Mouse (Mus musculus): ENCODE results near the gene Edil3. TPM values are rescaled to one million over a fixed set of nuclear protein-coding genes. Genes with fewer than 3 reads are reported as not detected.
"Not testable (repeated sequence)": the region's sequence is repeated elsewhere in the genome, so short reads cannot be mapped to it uniquely, and the experiment has no call there.

Gene Edil3
- polyA plus RNA-seq, 1 experiment from 2014 or later: 5.8 TPM

DNA sequence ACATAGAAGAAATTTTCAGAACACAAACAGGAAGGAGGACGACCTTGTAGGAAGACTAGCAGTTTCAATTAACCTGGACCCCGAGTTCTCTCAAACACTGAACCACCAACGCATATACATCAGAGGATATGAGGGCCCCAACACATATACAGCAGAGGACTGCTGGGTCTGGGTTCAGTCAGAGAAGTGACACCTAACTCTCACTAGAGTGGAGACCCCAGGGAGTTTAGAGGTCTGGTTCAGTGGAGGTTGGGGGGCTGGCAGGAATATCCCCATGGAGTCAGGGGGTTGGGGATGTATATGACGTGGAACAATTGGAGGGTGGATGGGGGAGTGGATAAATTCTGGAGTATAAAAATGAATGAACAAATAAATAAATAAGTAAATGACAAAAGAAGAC, 151.1 kb downstream of the Edil3 start:
- Histone ChIP-seq H3K4me1 (no peaks in the 10 kb centered on the region), H3K4me2 (no peak overlapping the region)

GRCm38 (mm10) chr13:89007696-89008427, 186.6 kb downstream of the Edil3 start:
- H3K9me3 ChIP-seq: no peaks in the 10 kb centered on the region
- H3K27ac ChIP-seq (replicated peaks): no peak overlapping the region
- H3K4me1 ChIP-seq: peaks cover 7% of the 10 kb centered on the region; the same call in 1 of the 2 replicates
- no peaks in the 10 kb centered on the region for H3K36me3 ChIP-seq
- H3K4me2 ChIP-seq: no peak overlapping the region
- H3K27me3 ChIP-seq (replicated peaks): no peaks in the 10 kb centered on the region
- ATAC-seq (ENCODE audit: extremely low read depth, insufficient number of reproducible peaks, low FRiP score, low TSS enrichment): no peak
- WGBS: 65% methylated on average over 4 of the region's 4 CpGs
- H3K9ac ChIP-seq: no peak overlapping the region
- H3K4me3 ChIP-seq: no peak overlapping the region

More for the DNA sequence above, 151.1 kb downstream of the Edil3 start:
- no peak overlapping the region for H3K9ac ChIP-seq
- whole genome bisulfite sequencing: 71% methylated on average over 4 of the region's 4 CpGs
- H3K36me3 ChIP-seq: no peaks in the 10 kb centered on the region
- H3K4me3 ChIP-seq: no peak overlapping the region
- no peak overlapping the region for H3K27ac ChIP-seq (replicated peaks)
- no peaks in the 10 kb centered on the region for H3K27me3 ChIP-seq (replicated peaks)
- H3K9me3 ChIP-seq: no peaks in the 10 kb centered on the region
- ATAC-seq (ENCODE audit: extremely low read depth, insufficient number of reproducible peaks, low FRiP score, low TSS enrichment): no peak

- Histone ChIP-seq H3K27me3 (replicated peaks) (no peaks in the 10 kb centered on the region), H3K27ac (replicated peaks) (no peak overlapping the region), H3K4me2 (no peak overlapping the region), H3K4me3 (no peak overlapping the region), H3K9ac (no peak overlapping the region), H3K9me3 (no peaks in the 10 kb centered on the region), H3K4me1 (peaks cover 7% of the 10 kb centered on the region; the same call in 1 of the 2 replicates), H3K36me3 (no peaks in the 10 kb centered on the region)
- no peak for ATAC-seq (ENCODE audit: extremely low read depth, insufficient number of reproducible peaks, low FRiP score, low TSS enrichment)
Measured at GRCm38 (mm10) chr13:89012500-89012899, 191.2 kb downstream of the Edil3 start.

DNA sequence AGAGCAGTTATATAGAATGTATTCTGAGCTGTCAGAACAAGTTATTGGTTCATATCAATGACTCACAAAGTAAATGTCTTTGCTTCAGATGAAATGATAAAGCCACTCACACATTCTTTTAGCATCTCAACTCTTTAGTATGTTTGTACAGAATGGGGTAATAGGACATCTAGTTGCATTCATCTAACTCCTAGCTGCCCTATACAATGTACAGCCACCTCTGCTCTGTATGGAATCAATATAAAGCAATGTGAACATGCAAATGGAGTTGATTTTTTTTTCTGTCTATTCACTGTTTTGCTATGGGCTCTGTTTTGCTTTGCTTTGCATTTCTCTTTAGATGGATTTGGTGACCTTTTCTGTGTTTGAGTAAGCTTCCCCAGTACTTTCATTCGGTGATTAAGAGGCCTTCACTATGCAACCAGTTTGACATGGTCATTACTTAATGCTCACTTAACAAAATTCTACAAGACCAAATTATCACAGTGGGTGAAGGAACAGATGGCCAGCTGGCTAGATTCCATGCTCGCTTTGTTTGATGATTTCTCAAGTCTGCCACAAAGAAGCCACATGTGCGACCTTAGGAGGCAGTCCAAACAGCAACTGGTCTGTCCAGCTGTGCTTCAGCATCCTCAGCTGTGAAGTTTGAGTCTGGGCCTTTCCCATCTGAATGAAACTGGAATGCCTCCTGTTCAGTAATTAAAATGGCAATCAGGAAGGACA, 208.7 kb downstream of the Edil3 start:
- no peaks in the 10 kb centered on the region for H3K4me1 ChIP-seq
- H3K9me3 ChIP-seq: no peaks in the 10 kb centered on the region
- no peak overlapping the region for H3K9ac ChIP-seq
- H3K27ac ChIP-seq (replicated peaks): no peak overlapping the region
- H3K27me3 ChIP-seq (replicated peaks): no peaks in the 10 kb centered on the region
- 60% methylated on average over 3 of the region's 3 CpGs for WGBS
- ATAC-seq (ENCODE audit: extremely low read depth, insufficient number of reproducible peaks, low FRiP score, low TSS enrichment): no peak
- no peak overlapping the region for H3K4me2 ChIP-seq
- no peak overlapping the region for H3K4me3 ChIP-seq
- no peaks in the 10 kb centered on the region for H3K36me3 ChIP-seq

GRCm38 (mm10) chr13:89035711-89036110, 214.4 kb downstream of the Edil3 start:
- H3K27me3 ChIP-seq (replicated peaks): no peaks in the 10 kb centered on the region
- no peak overlapping the region for H3K4me2 ChIP-seq
- no peak overlapping the region for H3K4me3 ChIP-seq
- H3K4me1 ChIP-seq: no peaks in the 10 kb centered on the region
- no peaks in the 10 kb centered on the region for H3K36me3 ChIP-seq
- no peaks in the 10 kb centered on the region for H3K9me3 ChIP-seq
- no peak overlapping the region for H3K27ac ChIP-seq (replicated peaks)
- H3K9ac ChIP-seq: no peak overlapping the region
- no peak for ATAC-seq (ENCODE audit: extremely low read depth, insufficient number of reproducible peaks, low FRiP score, low TSS enrichment)
- 62% methylated on average over 2 of the region's 2 CpGs for WGBS

GRCm38 (mm10) chr13:89041495-89041894, 220.2 kb downstream of the Edil3 start:
- Histone ChIP-seq H3K4me2 (no peak overlapping the region), H3K36me3 (no peaks in the 10 kb centered on the region), H3K4me1 (no peaks in the 10 kb centered on the region), H3K9ac (no peak overlapping the region), H3K27ac (replicated peaks) (no peak overlapping the region), H3K27me3 (replicated peaks) (no peaks in the 10 kb centered on the region), H3K9me3 (no peaks in the 10 kb centered on the region), H3K4me3 (no peak overlapping the region)
- no peak for ATAC-seq (ENCODE audit: extremely low read depth, insufficient number of reproducible peaks, low FRiP score, low TSS enrichment)
- 72% methylated on average over 1 of the region's 1 CpGs for WGBS

- not testable (repeated sequence) for H3K27me3 ChIP-seq (replicated peaks); ATAC-seq (ENCODE audit: extremely low read depth, insufficient number of reproducible peaks, low FRiP score, low TSS enrichment); H3K9me3 ChIP-seq; H3K4me3 ChIP-seq; H3K36me3 ChIP-seq; H3K4me2 ChIP-seq; H3K9ac ChIP-seq
- Histone ChIP-seq H3K4me1 (peaks cover 17% of the 10 kb centered on the region), H3K27ac (replicated peaks) (0 out of 2 replicates have a peak overlapping the region, but pooled peaks have one; percentile 25)
Measured at GRCm38 (mm10) chr13:89070132-89070531, 248.9 kb downstream of the Edil3 start.

- H3K36me3 ChIP-seq: no peaks in the 10 kb centered on the region
- H3K4me1 ChIP-seq: no peaks in the 10 kb centered on the region
Measured at GRCm38 (mm10) chr13:89076212-89076611, 254.9 kb downstream of the Edil3 start.

DNA sequence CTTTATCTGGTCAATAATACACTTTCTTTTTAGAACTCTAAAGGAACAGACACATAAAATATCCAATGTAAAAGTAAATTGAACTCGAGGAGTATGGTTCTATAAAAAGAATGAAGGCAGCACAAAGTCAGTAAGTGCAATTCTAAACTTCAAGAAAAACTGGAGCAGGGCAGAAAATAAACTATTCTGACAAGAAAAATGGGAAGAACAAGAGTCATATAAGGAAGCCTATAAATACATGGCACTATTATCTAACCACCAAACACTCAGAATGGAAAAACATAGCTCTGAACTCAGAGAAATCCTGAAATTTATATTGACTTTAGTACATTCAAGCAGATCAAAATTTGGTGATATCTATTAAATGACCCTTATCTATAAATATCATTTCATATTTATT, 284.6 kb downstream of the Edil3 start:
- Histone ChIP-seq H3K27me3 (replicated peaks) (no peaks in the 10 kb centered on the region), H3K9ac (no peak overlapping the region), H3K4me3 (no peak overlapping the region), H3K4me1 (no peaks in the 10 kb centered on the region), H3K4me2 (no peak overlapping the region), H3K9me3 (no peaks in the 10 kb centered on the region), H3K36me3 (no peaks in the 10 kb centered on the region), H3K27ac (replicated peaks) (no peak overlapping the region)
- WGBS: 46% methylated on average over 1 of the region's 1 CpGs
- no peak for ATAC-seq (ENCODE audit: extremely low read depth, insufficient number of reproducible peaks, low FRiP score, low TSS enrichment)

More at GRCm38 (mm10) chr13:89076212-89076611, 254.9 kb downstream of the Edil3 start:
- H3K4me2 ChIP-seq: no peak overlapping the region
- H3K27me3 ChIP-seq (replicated peaks): no peaks in the 10 kb centered on the region
- no peak overlapping the region for H3K4me3 ChIP-seq
- H3K27ac ChIP-seq (replicated peaks): no peak overlapping the region
- H3K9me3 ChIP-seq: no peaks in the 10 kb centered on the region
- 81% methylated on average over 1 of the region's 1 CpGs for WGBS
- no peak for ATAC-seq (ENCODE audit: extremely low read depth, insufficient number of reproducible peaks, low FRiP score, low TSS enrichment)
- H3K9ac ChIP-seq: no peak overlapping the region

- Histone ChIP-seq H3K9me3 (no peaks in the 10 kb centered on the region), H3K4me3 (no peak overlapping the region), H3K27ac (replicated peaks) (no peak overlapping the region), H3K9ac (no peak overlapping the region), H3K4me1 (0 out of 2 replicates have a peak, but pooled peaks cover 3% of the 10 kb centered on the region), H3K4me2 (no peak overlapping the region), H3K27me3 (replicated peaks) (no peaks in the 10 kb centered on the region), H3K36me3 (no peaks in the 10 kb centered on the region)
- ATAC-seq (ENCODE audit: extremely low read depth, insufficient number of reproducible peaks, low FRiP score, low TSS enrichment): no peak
- 56% methylated on average over 2 of the region's 2 CpGs for WGBS
Measured at GRCm38 (mm10) chr13:89117551-89117950, 296.3 kb downstream of the Edil3 start.

DNA sequence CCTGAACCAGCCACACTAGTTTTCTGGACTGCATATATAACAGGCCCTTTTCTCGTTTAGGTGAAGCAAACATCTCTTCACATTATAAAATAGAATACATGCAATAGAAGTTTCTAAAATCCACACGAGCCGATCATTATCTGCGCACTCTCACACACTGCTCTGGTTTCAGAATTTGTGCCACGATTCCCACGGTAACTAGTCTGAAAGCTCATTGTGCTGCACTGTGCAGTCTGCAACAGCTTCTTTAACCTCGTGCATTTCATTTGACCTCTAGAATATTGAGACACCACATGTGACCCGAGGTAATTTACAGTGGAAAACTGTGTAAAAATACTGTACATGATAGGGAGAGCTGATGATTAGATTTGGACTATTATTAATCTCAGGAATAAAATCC, 298.5 kb downstream of the Edil3 start:
- no peak overlapping the region for H3K9ac ChIP-seq
- no peak overlapping the region for H3K27ac ChIP-seq (replicated peaks)
- no peaks in the 10 kb centered on the region for H3K27me3 ChIP-seq (replicated peaks)
- H3K9me3 ChIP-seq: no peaks in the 10 kb centered on the region
- no peak for ATAC-seq (ENCODE audit: extremely low read depth, insufficient number of reproducible peaks, low FRiP score, low TSS enrichment)
- H3K4me1 ChIP-seq: 0 out of 2 replicates have a peak, but pooled peaks cover 5% of the 10 kb centered on the region
- no peaks in the 10 kb centered on the region for H3K36me3 ChIP-seq
- WGBS: 67% methylated on average over 8 of the region's 8 CpGs
- no peak overlapping the region for H3K4me2 ChIP-seq
- no peak overlapping the region for H3K4me3 ChIP-seq

Measured in heart, embryonic 13.5 days (tissue).